Mouse (Mus musculus): ENCODE results near the gene Ctcfl.

Gene Ctcfl

GRCm38 (mm10) chr2:173083712-173084475 lies 35.4 kb downstream of the Ctcfl start:
- no peak for DNase-seq (ENCODE audit: low read depth)

GRCm38 (mm10) chr2:173083106-173083505 lies 36.2 kb downstream of the Ctcfl start:
- DNase-seq (ENCODE audit: low read depth), result no peak

GRCm38 (mm10) chr2:173082706-173083105 lies 36.6 kb downstream of the Ctcfl start:
- DNase-seq (ENCODE audit: low read depth), result no peak

GRCm38 (mm10) chr2:173080785-173081241 lies 38.5 kb downstream of the Ctcfl start:
- no peak for DNase-seq (ENCODE audit: low read depth)

GRCm38 (mm10) chr2:173079766-173080549 lies 39.4 kb downstream of the Ctcfl start:
- no peak for DNase-seq (ENCODE audit: low read depth)

- DNase-seq (ENCODE audit: low read depth), result no peak
These were observed 42.4 kb downstream of the Ctcfl start for GRCm38 (mm10) chr2:173076921-173077320.

- DNase-seq (ENCODE audit: low read depth), result no peak
These were observed 45.7 kb downstream of the Ctcfl start for GRCm38 (mm10) chr2:173073666-173074065.

GRCm38 (mm10) chr2:173072948-173073347 lies 46.4 kb downstream of the Ctcfl start:
- DNase-seq (ENCODE audit: low read depth), result no peak

- no peak for DNase-seq (ENCODE audit: low read depth)
These were observed 54.5 kb downstream of the Ctcfl start for GRCm38 (mm10) chr2:173064864-173065263.

GRCm38 (mm10) chr2:173063219-173063618 lies 56.1 kb downstream of the Ctcfl start:
- no peak for DNase-seq (ENCODE audit: low read depth)

GRCm38 (mm10) chr2:173061443-173062351 lies 57.6 kb downstream of the Ctcfl start:
- DNase-seq (ENCODE audit: low read depth), result no peak

GRCm38 (mm10) chr2:173060450-173060849 lies 58.9 kb downstream of the Ctcfl start:
- DNase-seq (ENCODE audit: low read depth), result no peak

GRCm38 (mm10) chr2:173058263-173058662 lies 61.1 kb downstream of the Ctcfl start:
- no peak for DNase-seq (ENCODE audit: low read depth)

- no peak for DNase-seq (ENCODE audit: low read depth)
These were observed 61.7 kb downstream of the Ctcfl start for GRCm38 (mm10) chr2:173057623-173058022.

GRCm38 (mm10) chr2:173056882-173057315 lies 62.4 kb downstream of the Ctcfl start:
- DNase-seq (ENCODE audit: low read depth), result no peak

- no peak for DNase-seq (ENCODE audit: low read depth)
These were observed 62.9 kb downstream of the Ctcfl start for GRCm38 (mm10) chr2:173056303-173056881.

GRCm38 (mm10) chr2:173053846-173054245 lies 65.5 kb downstream of the Ctcfl start:
- no peak for DNase-seq (ENCODE audit: low read depth)

- DNase-seq (ENCODE audit: low read depth), result no peak
These were observed 66.4 kb downstream of the Ctcfl start for GRCm38 (mm10) chr2:173052881-173053280.

GRCm38 (mm10) chr2:173050604-173051382 lies 68.5 kb downstream of the Ctcfl start:
- DNase-seq (ENCODE audit: low read depth), result no peak

- no peak for DNase-seq (ENCODE audit: low read depth)
These were observed 69.5 kb downstream of the Ctcfl start for GRCm38 (mm10) chr2:173049817-173050216.

GRCm38 (mm10) chr2:173049231-173049630 lies 70.1 kb downstream of the Ctcfl start:
- DNase-seq (ENCODE audit: low read depth), result no peak
